Mouse (Mus musculus): ENCODE measurements around the gene Otud7a.

The Otud7a gene

DNA sequence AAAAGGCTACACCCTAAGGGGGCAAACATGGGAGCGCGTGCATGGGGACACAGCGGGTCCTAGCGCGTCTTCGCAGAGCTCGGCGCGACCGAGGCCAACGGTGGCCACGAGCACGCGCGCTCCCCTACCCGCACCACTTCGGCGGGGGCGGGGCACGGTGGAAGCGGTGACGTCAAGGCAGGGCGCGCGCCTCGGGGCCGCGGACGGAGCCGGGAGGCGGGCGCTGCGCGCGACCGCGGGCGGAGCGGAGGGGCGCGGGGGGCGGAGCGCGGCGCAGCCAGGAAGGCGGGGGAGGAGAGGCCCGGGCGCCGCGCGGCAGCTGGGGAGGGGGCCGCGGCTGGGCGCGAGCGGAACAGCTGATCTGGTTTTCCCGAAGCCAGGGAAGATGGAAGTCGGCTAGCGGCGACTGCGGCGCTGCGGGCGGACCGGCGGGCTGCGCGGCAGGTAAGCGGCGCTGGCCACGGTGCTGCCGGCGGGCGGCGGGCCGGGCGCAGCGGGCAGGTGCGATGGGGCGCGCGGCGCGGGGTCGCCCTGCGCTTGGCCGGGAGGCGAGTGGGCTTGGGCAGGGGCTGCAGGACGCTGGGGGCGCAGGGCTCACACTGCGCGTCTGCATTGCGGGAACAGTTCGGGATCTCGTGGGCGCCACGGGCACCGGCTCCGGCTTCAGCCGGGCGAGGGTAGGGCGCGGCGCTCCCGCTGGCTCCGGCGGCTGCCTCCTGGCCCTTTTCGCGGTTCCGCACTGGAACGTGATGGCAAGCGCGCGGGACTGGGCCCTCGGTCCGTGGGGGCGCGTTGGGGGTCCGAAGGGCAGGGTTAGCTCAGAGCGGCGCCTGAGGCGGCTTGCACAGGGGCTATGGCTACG, at the start of gene Otud7a:
Gene Otud7a, plus strand, starts transcription at position 268 of the 862 bp plus-strand sequence.
- DNase-seq, result peak; percentile 20

DNA sequence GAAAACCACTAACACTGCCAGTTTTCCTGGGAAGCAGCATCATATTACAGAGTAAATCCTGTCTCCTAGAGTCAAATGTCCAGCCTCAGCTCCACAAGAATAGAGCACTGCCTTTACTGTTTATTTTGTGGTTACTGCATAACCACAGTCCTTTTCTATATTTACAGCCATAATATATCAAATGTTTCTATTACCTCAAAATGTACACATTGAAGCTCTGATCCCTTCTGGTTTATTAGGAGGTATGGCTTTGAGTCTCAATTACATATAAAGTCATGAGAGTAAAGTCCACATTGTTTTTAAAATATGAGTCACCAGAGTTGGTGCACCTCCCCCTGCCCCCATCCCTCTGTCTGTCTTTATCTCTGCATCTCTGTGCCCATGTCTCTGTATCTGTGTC, 38.6 kb upstream of the Otud7a start:
- no peak for DNase-seq

DNA sequence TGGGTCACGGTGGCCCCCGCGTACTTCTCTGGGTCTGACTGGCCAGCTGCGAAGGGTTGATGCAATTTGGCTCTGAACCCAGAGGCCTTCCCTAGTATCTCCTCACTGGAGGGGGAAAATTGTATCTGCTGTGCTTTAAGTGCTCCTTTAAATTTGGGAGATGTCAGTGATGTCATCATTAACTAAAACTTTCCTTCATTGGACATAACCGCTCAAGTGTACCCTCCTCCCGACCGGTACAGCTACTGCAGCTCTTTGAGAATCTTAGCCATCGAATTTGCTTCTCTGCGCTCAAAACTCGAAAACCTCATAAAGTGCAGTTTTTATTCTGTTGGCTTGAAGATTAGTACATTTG, 772 bp downstream of the Otud7a start:
- DNase-seq, result no peak

DNA sequence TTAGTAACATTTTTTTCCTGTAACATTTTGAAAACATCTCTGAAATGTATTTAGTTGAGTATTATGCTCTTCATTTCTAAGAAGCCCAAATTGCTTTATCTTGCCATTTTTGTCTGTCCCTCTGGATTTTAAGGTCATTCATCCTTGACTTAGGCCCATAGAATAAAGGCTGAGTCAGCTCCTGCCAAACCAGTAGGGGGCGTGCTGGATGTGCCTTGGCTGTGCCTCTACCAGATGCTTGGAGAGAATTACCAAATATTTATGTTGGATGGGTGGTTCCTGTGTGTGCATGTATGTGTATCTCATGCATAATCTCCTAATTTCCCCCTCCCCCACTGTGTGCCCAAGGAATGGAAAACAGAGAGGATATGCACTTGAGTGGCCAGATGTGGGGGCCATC, 2.4 kb downstream of the Otud7a start:
- DNase-seq, result no peak

DNA sequence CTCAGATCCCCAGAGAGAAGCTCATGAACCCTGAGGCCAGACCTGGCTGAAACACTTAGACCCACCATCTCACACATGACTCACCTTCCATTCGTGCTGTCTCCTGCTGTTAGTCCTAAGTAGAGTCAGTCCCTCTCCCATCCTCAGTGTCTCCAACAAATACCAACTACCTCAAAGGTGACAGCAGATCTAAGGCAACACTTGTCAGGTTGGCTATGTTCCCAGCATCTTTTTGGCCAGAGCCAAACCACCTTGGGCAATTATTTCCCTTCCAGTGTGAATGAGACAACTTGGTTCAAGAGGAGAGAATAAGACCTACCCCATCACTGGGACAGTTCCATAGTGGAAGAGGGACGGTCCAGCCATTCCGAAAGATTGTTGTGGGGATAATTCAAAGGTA, 10.7 kb downstream of the Otud7a start:
- DNase-seq, result no peak

DNA sequence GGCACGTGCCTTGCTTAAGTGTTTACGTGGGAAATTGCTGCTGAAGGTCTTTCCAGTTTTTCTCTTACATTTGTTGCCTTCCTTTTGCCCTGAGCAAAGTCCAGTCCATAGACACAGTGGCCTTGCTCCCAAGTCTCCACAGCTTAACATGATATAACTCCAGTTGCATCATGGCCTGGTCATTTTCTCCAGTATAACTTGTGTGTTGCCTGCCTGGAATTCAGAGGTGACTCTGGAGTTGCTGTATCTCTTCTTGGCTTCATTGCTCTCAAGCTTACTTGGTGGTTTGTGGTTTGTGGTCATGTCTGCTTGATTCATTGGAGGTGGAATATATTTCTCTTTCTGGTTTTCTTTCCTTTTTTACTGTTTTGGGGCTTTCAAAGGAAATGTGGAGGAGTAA, 17.7 kb downstream of the Otud7a start:
- no peak for DNase-seq

DNA sequence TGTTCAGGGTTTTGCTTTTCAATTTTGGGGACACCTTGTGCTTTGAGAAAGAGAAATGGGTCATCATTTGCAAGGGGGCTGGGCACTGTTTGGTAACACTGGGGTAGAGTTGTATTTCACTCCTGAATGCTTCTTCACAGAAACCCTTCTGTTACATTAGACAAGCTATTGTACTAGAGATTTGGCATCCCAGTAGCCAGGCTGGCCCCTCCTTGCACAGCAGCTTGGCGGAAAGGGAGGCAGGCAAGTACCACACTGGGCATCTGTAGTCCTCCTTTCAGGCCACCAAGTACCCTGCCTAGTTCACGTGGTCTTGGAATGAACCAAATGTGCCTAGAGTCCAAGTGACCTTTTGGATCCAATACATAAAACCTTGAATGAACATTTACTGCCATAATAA, 18.1 kb downstream of the Otud7a start:
- DNase-seq, result no peak

DNA sequence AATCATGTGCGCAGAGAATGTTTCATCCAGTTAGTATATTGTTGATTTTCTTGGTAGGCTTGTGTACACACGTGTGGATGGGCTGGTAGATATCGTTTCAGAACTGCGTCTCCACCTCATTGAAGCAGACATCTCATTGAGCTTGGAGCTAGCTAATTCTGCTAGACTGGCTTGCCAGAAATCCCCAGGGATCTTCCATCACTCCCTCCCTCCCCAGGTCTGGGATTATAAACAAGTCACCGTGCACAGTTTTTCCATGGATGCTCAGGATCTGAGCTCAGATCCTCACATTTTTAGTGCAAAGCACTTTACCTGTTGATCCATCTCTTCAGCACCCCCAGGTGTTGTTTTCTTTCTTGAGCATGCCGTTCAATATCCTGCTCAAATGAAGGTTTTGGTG, 22.2 kb downstream of the Otud7a start:
- no peak for DNase-seq

DNA sequence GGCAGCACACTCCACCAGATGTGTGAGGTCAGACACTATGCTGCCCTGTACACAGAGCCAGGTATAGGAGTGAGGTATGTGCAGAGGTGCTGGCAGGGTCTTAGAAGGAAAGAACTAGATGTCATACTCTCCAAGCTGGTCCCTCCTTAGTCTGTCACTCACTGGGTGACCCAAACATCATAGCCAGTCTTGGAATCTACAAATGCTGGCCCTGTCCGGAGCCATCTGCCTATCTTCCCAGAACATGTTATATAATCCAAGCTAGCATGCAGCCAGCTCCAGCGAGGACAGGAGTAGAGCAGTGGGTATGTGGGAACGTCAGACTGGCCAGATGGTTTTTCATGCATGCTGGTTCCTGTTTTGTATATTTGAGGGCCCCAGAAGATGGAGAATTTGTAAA, 23.7 kb downstream of the Otud7a start:
- DNase-seq, result no peak

DNA sequence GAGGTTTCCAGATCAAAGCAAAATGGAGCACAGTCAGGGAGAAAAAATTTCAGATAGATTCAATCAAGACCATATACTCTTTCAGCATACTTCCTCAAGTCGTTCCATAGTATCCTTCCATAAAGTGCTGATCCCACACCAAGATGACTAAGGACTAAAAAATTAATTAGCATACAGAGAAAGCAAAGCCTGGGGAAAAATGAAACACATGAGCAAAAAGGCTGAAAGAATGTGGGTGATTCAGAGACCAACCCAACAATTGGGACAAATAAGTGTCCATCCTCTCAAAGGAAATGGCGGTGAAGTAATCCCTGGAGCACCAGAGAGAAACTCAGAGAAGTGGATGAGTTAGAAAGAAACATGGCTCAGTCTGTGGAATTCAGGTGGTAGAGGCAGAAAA, 38.5 kb downstream of the Otud7a start:
- DNase-seq, result no peak

DNA sequence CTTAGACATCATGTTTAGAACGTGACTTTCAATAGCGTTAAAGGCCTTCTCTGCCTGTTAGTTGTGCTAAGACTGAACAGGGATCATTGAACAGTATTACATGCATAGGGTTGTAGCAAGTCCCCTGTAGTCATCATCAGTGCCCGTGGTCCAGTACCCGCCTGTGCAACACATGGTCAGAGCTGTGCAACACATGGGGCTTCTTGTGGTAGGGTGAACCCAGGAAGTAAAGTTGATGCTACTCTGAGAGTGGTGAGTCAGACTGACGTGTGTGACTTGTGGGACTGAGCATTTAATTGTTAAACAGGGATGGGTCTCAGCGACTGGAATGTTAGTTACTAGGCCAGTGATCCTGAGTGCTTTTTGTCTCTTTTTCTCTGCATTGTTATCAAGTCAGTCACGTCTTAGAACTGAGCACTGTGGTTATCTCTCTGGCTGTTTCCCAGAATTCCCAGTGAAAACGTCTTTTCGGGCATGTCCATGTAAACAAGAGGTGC, 52.5 kb downstream of the Otud7a start:
- no peak for DNase-seq

DNA sequence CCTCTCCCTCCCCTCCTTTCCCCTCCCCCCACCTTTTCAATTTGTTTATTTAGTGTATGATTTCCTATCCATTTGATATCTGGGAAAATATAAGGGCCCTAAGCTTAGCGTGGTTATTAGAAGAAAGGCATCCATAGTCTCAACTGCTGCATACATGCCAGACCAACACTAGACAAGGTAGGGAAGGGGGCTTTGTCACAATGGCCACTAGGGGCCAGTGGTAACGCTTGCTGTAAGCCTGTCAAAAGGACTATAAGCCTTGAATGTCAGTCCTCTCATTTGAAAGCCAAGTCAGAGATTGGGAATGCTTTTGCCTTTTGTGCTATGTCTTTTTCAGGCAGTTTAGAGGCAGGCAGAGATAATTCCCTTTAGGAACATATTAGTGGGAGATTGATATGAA, 59.7 kb downstream of the Otud7a start:
- no peak for DNase-seq

DNA sequence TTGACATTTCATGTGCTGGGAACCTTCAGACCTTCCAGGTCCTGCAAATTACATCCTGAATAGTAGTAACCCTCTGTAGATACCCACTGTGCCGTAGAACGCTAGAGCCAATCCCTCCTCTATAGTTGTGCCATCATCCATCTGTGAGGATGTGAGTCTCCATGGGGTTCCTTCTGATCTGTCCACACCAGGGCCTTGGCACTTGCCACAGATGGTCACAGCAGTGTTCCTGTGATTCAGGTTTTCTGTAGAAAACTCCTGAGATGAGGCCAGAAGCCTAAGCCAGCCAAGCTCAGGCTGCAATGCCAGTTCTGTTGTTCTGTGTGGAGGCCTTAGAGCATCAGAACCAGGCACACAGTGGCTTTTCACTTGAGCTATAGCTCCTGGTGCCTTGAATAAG, 63.5 kb downstream of the Otud7a start:
- no peak for DNase-seq

DNA sequence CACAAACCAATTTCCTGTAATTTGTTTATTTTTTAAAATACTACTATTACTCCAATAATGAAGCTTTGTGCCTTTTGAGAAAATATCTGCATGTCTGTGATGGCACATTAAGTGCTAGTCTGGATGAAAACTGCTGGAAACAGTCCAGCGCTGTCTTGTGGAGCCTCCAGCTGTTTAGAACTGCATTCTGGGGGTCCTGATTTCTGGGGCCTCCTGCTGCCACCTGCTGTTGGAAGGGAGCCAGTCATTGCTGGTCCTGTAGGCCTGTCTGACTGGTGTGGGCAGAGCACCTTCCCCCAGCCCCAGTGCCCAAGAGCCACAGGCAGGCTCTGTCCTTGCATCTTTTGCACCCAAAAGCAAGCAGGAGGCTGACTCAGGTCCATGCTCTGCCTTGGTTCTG, 65.3 kb downstream of the Otud7a start:
- DNase-seq, result no peak

DNA sequence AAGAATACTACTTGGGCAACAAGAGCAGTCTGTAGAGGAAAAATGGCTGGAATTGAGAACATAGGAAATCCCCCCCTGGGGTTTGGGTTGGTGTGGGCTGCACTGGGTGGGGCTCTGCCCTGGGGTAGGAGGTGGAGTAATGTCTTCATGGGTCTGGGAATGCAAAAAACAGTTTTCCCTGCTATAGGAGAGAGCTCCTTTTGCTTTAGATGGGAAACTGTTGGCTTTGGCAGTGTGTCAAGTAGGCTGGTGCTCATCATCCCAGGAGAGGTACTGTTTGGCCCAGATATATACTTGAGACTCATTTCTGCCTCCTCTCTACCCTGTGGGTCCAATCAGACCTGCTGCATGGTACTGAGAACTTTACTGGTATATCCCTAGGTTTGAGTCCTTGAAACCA, 66.9 kb downstream of the Otud7a start:
- no peak for DNase-seq

DNA sequence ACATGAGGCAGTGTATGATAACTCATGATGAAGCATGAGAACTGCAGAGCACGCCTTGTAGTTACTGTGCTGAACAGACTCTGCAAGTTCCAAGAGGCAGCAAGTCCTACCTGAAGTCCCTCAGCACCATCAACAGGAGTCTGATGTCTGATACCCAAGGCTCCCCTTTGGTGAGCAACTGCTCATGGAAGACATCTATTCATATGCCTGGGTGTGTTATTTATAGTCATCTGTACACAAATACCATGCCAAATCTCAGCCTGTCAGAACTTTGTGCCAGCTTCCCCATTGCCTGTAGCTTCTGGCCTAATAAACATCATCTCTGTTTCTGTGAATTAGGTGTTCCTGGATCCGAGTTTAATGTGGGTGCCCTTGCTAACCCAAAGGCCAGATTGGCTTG, 68.0 kb downstream of the Otud7a start:
- no peak for DNase-seq

DNA sequence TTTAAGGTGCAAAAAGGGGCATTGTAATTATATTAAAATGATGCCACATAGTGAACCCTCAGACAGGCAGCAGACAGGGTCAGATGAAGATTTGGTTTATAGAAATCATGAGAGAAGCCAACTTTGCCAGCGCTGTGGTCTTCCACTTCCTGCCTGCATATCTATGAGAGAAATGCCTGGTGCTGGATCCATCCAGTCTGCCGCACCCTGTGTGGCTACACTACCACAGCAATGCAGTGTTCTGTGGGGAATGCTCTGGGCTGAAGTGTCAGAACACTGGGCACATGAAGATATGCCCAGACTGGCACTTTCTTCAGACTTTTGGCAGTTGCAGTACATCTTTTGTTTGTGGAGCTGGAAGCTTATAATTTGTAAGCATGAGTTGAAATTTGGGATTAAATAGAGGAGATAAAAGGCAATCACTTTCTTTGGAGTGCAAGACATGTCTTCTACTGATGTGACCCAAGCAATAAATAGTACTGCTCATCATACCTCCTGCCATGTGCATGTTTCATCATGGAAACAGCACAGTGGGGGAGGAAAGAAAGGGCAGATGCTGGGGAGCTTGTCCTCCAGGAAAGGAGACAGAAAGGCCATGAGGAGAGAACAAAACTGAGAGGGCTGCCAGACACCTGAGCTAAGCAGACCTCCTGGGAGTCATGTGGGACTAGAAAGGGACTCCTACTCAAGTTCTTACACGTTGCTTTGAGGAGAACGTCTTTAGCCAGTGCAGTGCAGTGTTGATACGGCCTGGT, 71.8 kb downstream of the Otud7a start:
- DNase-seq, result no peak

DNA sequence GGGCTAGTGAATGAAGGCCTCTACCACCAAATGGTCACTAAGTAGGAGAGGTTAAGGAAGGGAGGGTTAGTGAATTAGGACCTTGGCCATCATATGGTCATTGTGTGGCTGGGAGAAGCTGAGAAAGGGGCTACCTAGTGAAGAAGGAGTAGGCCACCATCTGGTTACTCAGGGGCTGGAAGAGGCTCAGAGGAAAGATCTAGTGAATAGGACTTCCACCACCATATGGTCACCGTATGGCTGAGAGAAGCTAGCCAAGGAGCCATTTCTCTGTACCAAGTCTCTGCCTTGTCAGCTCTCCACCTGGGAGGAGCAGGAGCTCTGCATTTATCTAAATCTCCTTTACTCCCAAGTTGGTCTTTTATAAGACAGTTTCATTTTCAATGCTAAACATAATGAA, 75.7 kb downstream of the Otud7a start:
- DNase-seq, result no peak

DNA sequence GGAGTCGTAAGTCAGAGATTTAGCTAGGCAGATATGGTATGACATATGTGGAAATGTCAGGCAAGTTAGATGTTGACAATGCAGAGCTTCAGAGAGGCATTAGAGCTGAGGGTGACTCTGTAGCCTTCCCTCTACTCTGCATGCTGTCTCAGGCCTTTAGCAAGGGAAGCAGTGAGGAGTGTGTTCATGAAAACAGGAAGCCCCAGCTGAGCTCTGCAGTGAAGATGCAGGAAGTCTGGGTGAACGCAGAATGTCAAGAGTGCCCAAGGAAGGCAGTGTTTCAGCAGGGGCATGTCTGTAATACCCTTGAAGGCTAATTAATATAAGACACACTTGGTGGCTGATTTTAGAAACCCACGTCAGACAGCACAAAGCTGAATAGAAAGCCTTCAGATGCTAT, 77.9 kb downstream of the Otud7a start:
- no peak for DNase-seq

DNA sequence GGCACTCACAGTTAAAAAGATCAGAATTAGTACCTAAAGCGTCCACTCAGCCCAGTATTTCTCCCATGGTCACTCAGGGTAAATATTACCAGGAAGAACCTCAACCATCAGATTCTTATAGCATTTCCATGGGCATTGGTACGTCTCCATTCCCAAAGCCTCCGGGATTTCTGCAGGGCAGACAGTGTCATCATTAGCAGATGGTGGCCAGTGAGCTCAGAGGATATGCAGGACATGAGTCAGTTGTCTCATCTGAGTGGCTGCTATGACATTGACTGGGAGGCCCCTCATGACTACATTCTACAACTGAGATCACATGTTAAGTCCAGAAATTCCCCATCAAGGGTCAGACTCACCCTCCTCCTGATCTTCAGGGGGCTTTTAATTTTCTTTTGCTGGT, 78.5 kb downstream of the Otud7a start:
- no peak for DNase-seq

DNA sequence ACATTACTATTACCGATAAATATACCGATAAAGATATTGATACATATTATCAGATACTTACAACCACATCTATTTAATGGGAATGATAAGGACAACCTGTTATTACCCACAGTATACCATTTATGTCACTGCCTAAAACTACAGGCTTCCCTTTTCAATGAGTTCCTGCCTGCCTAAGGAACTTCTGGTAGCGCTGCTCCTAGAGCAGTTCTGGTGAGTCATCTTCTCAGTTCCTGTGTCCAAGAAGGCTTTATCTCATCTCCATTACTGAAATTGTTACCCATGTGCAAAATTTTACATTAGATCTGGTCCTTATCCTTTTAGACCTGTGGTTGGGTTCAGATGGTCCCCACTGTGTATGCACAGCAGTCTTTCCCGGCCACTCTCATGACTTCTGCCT, 95.7 kb downstream of the Otud7a start:
- no peak for DNase-seq

DNA sequence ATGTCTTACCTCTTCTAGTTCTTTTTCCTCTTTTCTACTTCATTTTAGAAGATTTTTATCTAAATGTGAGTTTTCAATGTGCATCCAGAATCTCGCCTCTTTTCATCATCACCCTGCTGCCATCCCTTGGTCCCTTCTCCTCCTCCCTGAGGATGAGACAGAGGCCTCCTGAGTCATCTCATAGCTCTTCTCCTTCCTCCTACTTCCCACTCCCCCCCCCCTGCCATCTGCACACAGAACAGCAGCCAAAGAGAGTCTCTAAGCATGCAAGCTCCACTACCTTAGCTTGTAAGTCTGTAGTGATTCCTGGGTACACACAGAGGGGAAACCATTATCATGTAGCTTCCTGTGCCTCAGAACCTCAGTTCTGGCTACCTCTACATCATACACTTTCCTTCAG, 109.9 kb downstream of the Otud7a start:
- DNase-seq, result no peak

DNA sequence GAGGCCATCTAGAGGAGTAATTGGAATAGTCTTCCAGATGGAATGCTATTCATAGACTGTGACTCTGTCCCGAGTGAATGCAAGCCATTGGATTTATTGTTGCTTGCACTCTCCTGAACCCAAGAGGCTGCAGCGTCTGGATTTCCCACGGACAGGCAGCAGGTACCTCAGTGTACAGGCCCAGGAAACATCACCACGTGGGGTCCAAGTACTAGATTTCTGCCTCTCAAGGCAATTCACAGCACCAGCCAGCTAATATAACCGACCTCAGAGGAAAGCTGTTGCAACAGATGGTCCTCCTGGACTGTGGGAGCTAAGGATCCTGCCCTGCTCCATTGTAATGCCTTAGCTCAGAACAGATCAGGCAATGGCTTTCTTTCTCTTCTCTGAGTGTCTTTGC, 111.8 kb downstream of the Otud7a start:
- DNase-seq, result no peak

DNA sequence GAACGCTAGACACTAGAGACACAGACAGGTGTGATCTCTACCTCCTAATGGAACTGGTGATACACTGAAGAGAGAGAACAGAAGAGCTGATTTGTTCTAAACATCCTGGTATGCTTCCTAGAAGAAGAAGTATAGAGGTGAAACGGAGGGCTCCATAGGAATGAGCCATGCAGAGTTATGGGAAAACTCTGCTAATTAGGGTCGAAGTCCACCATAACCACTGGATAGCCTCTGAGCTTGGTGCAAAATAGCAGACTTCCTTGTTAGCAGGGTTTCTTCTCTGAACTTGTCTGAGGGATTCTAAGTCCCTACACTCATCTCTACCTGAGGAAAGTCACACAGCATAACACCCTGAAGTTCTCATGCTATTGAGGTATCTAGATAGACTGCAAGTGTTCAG, 114.4 kb downstream of the Otud7a start:
- DNase-seq, result no peak

DNA sequence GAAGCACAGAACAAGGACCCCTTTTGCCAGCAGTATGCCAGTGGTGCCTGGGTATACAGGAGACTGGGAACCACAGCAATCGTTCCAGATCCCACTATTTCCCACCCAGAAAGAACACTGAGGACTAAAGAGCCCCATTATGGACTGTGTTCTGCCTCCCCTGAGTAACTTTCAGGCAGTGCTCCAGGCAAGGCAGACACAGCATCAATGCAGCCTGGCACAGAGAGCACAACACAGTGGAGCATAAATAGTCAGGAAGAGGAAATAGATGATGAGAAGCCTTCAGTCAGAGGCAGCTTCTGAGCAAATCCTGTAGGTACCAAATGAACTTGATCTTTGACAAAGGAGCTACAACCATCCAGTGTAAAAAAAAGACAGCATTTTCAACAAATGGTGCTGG, 115.1 kb downstream of the Otud7a start:
- DNase-seq, result no peak
